Mouse (Mus musculus): ENCODE measurements around the gene Tmcc2.

DNA sequence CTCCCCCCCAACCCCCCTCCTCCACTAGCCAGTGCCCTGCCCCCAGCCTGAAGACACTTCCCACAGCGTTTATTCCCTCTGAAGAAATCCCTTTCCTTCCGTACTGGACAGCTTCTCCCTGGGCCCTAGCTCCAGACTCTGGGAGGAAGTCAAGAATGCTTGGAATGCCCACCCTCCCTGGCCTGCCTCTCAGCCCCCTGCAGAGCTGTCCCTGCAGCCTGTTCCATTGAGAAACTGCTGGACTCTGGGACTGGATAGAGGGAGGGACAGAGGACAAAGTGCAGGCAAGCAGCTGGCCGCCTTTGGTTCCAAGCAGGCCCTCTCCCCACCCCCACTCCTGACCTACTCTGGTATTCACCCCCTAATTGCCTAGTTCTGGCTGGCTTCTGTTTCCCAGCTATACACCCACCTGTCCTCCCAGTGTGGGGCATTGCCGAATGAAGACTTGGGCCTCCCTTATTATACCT lies 57.4 kb downstream of the Tmcc2 start:
- TF ChIP-seq CTCF (IDR thresholded peaks at IDR 0.05) (no peak), EP300 (IDR thresholded peaks at IDR 0.05) (peak; percentile 76; the same call in 1 of the 2 replicates)

Measured in lung, postnatal 0 days (tissue).